Mouse (Mus musculus) heart, postnatal 14 days (tissue): Measurements from ENCODE around the gene Hrasls5. TPM values are rescaled to one million over a fixed set of nuclear protein-coding genes. Genes with fewer than 3 reads are reported as not detected.
A peak's percentile ranks its signal among the peaks of the same experiment; 100 is the strongest.

ENCODE experiments used
- DNase-seq, 2 experiments: peaks; one replicate each; pipeline ENCODE4 v3.0.0; 2021 to 2022
- intact Hi-C: fragments of 180-260 bp; cut with DNase I; formaldehyde crosslinking; loops from one replicate; pipeline ENCODE4 v1.15.1; 2025
- total RNA-seq, 2 experiments: library from RNA; stranded (reverse); gene quantifications; 2 replicates each; pipeline ENCODE4 v1.2.3; 2021

The Hrasls5 gene
- total RNA-seq, 2 experiments from 2014 or later: not detected

DNA sequence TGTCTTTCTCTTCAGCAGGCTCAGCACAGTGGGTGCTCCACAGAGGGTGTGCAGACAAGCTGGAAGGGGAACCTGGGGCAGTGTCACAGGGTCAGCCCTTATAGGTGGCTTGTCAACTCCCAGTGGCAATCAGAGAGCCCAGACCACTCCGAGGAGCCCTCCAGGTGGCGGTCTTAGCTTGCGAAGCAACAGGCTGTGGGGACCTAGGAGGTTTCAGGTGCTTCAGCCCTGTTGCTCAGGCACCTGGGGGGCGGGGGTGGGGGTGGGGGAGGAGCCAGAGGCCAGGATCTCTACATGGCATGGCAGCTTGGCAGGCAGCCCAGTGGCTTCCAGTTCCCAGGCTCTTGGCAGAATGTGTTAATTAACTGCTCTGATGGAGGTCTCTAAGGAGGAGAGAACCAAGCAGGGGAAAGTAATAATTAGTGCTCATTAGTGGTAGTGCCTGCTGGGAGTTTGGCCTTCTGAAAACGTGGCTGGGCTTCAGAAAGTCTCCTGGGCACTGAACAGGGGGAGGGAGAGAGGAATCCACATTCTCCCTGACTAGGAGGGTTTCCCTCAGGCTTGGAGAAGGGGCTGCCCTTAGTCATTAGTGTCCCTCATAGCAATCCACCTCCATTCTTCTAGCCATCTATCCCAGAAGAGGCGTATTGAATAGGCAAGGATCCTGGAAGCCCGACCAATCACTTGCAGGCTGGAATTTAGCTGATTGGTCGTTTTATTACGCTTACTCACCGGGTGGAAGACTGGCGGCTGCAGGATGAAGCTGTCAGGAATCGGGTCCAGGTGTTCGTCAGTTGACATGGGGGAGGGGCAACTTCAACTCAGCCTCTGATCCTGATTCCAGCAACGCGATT, 6.2 kb upstream of the Hrasls5 start:
- DNase-seq: peak; percentile 27 to 29
- intact Hi-C loops: no loop called here

DNA sequence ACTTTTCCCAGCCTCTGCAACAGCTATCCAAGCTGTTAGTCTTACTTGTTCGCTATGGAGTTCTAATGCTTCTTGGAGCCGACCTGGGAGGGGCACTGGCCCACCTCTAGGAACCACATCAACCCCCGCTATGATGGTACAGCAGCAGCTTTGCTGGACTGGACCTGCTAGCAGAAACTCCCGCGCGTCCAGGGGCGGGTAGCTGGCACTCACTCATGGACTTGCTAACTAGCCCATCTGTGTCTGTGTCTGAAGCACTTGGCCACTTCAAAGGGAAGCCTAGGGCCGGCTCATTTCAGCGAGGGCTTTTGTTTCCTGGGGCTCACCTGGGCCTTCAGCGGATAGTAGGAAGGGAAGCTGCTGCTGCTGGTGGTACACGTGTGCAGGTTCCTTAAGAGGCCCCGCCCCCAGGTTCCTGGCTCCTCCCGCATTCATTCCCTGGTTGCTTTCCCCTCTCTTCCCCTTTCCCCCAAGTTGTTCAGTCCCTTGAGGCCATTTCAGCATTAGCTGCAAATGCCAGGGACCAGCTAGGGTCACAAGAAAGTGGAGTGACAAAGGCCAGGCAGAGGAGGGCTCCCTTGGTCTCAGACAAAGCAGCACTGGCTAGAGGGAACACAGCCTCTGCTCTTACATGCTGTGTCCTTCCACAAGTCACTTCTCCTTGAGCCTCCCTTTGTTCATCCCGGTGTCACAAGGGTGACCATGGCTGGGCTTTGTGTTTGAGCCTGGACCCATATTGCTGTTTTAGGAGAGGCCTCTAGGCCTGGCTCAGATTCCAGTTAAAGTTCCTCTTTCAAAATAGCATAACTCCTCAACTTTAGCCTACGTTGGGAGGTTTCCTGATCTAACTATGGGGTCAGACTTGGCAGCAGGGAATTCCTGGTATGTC, 5.3 kb upstream of the Hrasls5 start, which contains the start of gene Lgals12:
TSS of gene Lgals12 (minus strand) at position 393 of the 889 bp plus-strand sequence.
- DNase-seq: no peak
- intact Hi-C loops: no loop called here

DNA sequence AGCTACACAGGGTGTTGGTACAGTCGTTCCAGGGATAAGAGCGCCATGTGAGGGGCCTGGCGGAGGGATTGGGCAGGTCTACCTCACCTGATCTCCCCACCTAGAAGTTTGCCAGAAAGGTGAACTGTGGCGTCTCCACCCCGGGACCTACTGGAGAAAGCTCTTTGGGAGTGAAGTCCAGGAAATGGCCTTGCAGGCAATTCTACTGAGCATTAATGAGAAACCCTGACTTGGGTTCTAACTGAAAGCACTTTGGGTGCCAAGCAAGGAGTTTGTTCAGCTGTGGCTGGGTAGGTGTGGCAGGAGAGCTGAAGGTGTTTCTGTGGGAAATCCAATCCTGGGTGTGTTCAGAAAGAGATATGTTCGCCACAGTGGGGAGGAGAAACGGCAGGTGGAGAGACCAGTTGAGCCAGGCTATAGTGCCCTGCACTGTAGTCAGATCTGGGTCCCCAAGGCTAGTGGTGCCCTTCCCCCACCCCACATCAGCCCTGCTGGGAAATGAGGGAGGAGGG, 4.6 kb upstream of the Hrasls5 start:
- no peak for DNase-seq
- intact Hi-C loops: no loop called here

DNA sequence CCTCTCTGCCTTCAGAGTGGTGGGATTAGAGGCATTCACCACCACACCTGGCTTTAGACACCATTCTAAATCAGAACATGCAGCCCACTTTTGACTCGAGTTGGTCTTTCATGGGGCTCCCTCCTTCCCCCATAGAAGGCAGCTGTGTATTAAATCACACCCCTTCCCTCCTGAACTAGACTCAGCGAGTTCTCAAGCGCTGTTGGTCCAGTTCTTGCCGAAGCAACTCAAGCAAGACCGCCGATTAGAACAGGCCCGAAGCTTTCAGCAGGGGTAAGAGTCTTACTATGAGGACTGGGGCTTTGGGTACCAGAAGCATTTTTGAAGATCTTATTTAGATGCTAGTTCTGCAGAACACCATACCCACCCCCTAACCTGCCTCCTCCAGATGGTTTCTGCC, 810 bp downstream of the Hrasls5 start:
- DNase-seq: no peak

DNA sequence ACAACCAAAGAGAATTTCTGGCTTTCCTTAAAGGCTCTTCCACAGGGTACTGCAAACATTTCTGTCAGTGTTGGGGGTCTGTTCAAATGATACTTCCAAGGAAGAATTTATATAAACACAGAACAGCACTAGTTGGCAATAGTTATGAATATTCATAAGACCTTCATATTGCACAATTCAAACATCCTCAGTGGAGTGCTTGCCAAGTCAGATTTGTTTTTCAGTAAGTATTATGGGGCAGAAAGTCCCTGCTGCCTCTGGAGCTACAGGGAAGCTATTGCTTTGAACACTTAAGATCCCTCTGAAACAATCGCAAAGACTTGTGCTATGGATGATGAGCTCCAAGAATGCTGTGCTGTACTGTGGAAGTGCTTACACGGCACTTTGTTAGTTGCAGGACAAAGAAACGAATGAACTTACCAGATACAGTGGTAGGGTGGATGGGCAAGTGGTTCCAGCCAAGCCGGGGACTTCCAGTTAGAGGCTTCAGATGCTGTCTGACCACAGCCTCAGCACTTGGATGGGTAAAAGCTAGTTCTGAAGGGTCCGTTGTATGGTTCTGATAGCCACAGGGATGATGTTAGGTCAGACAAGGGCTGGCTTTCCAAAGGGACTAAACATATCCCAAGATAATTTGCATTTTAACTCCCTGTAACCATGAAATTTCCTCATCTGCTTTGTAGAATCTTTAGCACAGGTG, 4.0 kb downstream of the Hrasls5 start:
- intact Hi-C loops: loop anchor here (2.0 to 10.0 kb wide), 3 partner anchors 88 to 352 kb away; partner anchors contain the start of gene Rcor2
- no peak for DNase-seq

More for the DNA sequence above, 810 bp downstream of the Hrasls5 start:
- intact Hi-C loops: loop anchor here (10.0 kb wide), 1 partner anchor 348 kb away; the partner anchor contains the start of gene Rcor2

DNA sequence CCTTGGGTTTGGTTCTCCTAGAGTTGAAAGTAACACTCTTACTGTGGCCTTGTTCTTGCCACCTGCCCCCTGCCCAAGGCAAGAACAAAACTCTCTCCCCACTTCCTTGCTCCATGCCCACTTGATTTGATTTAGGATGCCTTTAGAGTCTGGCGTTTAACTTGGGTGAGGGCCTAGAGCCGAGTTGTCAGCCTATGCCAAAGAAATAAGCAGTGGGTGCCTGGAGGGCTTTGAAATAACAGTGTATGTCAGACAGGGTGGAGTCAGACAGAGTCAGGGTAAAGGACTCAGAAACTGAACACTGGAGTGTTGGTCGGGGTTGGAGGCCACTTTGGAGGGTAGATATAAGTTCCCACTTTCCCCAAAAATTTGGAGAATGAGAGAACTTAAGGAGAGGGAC, 4.7 kb downstream of the Hrasls5 start:
- intact Hi-C loops: loop anchor here (2.0 to 10.0 kb wide), 3 partner anchors 88 to 352 kb away; partner anchors contain the start of gene Rcor2
- no peak for DNase-seq

DNA sequence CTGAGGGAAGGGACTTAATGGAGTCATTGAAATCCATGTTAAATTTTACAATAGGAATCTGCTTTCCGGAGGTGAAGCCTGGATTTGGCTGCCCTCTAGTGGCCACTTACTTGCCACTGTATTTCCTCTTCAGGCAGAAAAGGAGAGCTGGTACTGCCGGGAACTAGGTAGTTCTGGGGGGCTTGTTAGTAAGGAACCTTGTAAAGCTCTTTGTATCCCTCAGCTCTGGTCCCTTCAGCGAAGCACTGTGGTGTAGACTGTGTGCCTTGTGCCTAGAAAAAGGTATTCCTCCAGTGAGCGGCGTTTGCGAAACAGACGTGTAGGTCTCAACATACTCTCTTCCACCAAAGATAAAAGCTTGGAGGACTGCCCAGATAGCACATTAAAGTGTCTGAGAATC, 5.4 kb downstream of the Hrasls5 start:
- DNase-seq: peak; percentile 54 to 77
- intact Hi-C loops: loop anchor here (2.0 to 10.0 kb wide), 3 partner anchors 89 to 353 kb away; partner anchors contain the start of gene Rcor2

DNA sequence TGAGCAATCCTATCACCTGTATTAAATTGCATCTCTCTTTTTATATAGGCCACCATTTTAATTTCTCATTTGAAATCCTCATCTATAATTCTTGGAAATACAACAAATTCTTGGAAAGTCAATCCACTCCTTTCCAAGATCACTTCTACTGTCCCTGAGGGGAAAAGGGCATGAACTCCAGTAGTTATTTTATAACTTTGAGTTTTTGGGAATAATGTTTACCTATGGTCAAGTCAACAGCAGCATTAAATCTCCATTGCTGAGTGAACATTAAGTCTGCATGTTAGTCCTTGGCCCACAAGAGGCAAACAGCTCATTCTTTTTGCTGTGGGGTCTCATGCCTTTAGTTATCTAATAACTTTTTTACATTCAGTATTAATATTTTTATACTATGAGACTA, 20.7 kb downstream of the Hrasls5 start:
- intact Hi-C loops: no loop called here
- no peak for DNase-seq

DNA sequence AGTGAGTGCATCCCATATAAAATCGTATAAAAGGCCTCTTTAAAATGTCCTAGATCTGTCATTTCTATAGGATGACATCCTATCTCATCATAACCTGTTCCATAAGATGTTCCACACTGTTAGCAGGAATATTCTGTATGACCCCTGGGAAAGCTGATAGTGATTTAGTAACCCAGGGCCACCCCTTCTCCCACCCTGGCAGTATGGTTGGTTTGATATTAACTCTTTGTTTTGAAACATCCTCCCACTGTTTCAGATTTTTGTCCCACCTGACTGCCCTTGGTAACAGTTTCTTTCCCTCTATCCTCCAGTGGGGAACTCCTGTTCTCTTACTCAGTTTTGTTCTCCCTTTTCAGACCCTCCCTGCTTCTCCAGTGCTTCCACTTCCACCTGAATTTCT, 21.4 kb downstream of the Hrasls5 start:
- DNase-seq: no peak
- intact Hi-C loops: no loop called here

DNA sequence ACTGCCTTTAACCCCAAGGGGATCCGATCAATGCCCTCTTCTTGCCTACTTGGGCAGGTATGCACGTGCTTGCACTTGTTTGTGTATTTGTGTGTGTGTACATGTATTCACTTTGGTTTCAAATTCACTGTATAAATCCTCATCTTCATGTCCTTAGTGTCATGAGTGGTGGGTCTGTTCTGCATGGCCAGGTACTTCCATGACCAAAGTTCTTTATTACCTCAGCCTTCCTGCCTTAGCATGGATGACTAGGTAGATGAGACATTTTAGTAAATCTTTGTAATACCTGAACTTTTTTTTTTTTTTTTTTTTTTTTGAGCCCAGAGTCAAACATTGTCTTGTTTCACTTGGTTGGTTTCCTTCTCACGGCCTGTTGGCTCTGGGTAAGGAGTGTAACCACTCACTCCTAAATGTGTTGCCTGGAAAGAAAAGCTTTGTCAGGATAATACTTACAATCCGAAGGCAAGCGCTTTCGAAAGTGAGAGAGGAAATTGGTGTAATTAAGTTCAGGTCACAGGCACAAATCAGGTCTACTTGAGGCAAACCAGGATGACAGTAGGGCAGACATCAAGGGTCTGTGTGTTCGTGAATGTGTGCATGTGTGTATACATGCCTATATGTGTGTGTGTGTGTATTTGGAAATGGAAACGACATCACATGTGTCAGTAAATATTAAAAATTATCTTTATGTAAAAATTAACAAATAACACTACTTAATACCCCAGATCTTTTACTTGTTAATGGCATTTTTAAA, 36.7 kb downstream of the Hrasls5 start:
- DNase-seq: no peak
- intact Hi-C loops: no loop called here

DNA sequence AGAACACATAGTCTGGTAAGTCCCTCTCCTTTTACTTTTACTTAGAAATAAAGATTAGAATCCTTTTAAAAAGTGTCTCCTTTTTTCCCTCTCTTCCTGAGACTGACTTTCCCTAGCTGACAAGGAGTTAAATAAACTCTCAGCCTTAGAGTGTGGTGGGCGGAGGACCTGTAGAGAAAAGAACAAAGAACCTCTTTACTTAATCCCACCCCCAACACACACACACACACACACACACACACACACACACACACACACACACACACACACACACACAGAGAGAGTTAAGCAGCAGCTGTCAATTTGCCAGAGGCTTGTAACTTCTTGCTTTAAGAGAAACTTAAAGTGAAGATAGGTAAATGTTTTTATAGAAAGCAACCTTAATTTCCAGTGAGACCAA, 59.7 kb downstream of the Hrasls5 start:
- DNase-seq: no peak
- intact Hi-C loops: no loop called here

DNA sequence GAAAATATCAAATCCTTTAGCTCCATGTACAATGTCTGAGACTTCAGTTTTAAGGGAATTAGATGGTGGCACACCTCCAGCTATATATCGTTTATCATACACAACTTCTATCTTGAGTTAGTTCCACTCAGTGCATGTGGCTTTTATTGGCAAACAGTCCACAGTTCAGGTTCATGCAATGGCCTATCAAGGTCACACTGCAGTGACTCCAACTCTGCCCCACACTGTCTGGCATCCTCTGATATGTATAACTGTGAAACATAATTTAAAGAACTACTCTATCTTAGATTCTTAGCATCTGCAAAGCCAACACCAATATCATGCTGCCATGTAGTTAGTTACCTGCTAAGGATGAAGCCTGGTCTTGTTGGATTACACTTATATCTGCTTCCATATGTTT, 75.6 kb downstream of the Hrasls5 start:
- intact Hi-C loops: no loop called here

More for the DNA sequence above, 75.6 kb downstream of the Hrasls5 start:
- no peak for DNase-seq

Other genes with a start within 250 kb of the Hrasls5 start
- gene Spindoc, start 229.5 kb upstream of the Hrasls5 start, total RNA-seq: 10 to 100 TPM; 21.8 to 23.2 TPM
- gene 2700081O15Rik, start 194.9 kb upstream of the Hrasls5 start, total RNA-seq: 10 to 100 TPM; 23.7 to 23.8 TPM
- gene Rtn3, start 129.3 kb upstream of the Hrasls5 start, total RNA-seq: 10 to 100 TPM; 79.2 to 87.9 TPM
- gene Atl3, start 118.5 kb upstream of the Hrasls5 start, total RNA-seq: 10 to 100 TPM; 24.7 to 28.4 TPM
- 10 to 100 TPM; 77.3 to 83.3 TPM for gene Pla2g16, start 55.1 kb upstream of the Hrasls5 start, total RNA-seq
- 1 to 10 TPM in 1 of 2 experiments, under 1 TPM in 1; 0.44 to 1.6 TPM for gene Lgals12, start 5.3 kb upstream of the Hrasls5 start, total RNA-seq
- not detected for gene Slc22a19, start 98.8 kb downstream of the Hrasls5 start, total RNA-seq
- not detected for gene Slc22a26, start 190.1 kb downstream of the Hrasls5 start, total RNA-seq